Mouse (Mus musculus) small intestine, adult 2 months (tissue): Measurements from ENCODE around the gene Siah1a. TPM values are rescaled to one million over a fixed set of nuclear protein-coding genes. Genes with fewer than 3 reads are reported as not detected.

Source experiments
- H3K27ac ChIP-seq: fragments of 200-500 bp; 2 replicates; pipeline ENCODE4 v1.5.1; 2012; ENCODE audit warnings: low read depth, low read length, control low read depth, inconsistent platforms; ENCODE audit not compliant: insufficient read depth
- H3K27me3 ChIP-seq: fragments of 200-500 bp; 2 replicates; pipeline ENCODE4 v1.6.1; 2012; ENCODE audit warnings: mild to moderate bottlenecking, moderate library complexity, low read length, inconsistent platforms; ENCODE audit not compliant: control insufficient read depth, insufficient read depth
- H3K36me3 ChIP-seq: fragments of 200-500 bp; 2 replicates; pipeline ENCODE4 v1.6.1; 2012; ENCODE audit warnings: mild to moderate bottlenecking, low read length, control low read depth, inconsistent platforms; ENCODE audit not compliant: control insufficient read depth, insufficient read depth
- H3K4me1 ChIP-seq: fragments of 200-500 bp; 2 replicates; pipeline ENCODE4 v1.6.1; 2012; ENCODE audit warnings: low read length, inconsistent platforms, mixed read lengths; ENCODE audit not compliant: control insufficient read depth, insufficient read depth, insufficient read length
- H3K4me3 ChIP-seq: fragments of 200-500 bp; 2 replicates; pipeline ENCODE4 v1.5.1; 2012; ENCODE audit warnings: low read depth, mild to moderate bottlenecking, control low read depth, inconsistent platforms, low read length, moderate library complexity
- CTCF ChIP-seq: fragments of 200-500 bp; IDR thresholded peaks from 2 replicates; pipeline ENCODE4 v1.5.1; 2012; ENCODE audit warnings: low read depth, mild to moderate bottlenecking, control low read depth, inconsistent platforms, low read length, moderate library complexity, mixed read lengths; ENCODE audit not compliant: insufficient replicate concordance, insufficient read length; ENCODE audit errors: extremely low read depth
- POLR2A ChIP-seq: fragments of 200-500 bp; IDR thresholded peaks from 2 replicates; pipeline ENCODE4 v1.6.1; 2012; ENCODE audit warnings: low read depth, mild to moderate bottlenecking, control low read depth, inconsistent platforms, low read length, moderate library complexity
- WGBS: fragments of 180-500 bp; shearing (Covaris S2); methylation state at CpG from one replicate; pipeline ENCODE4 v1.1.7; 2018; 5-methylcytosine and 5-hydroxymethylcytosine counted together
- polyA plus RNA-seq: library from polyadenylated mRNA; depleted of rRNA; stranded (reverse); fragments of >200 nt; gene quantifications from 2 replicates; pipeline ENCODE4 v1.2.3, GENCODE M21; 2012; rRNA removed

The Siah1a gene
- 6.8 and 14.7 TPM in 2 replicates for polyA plus RNA-seq

DNA sequence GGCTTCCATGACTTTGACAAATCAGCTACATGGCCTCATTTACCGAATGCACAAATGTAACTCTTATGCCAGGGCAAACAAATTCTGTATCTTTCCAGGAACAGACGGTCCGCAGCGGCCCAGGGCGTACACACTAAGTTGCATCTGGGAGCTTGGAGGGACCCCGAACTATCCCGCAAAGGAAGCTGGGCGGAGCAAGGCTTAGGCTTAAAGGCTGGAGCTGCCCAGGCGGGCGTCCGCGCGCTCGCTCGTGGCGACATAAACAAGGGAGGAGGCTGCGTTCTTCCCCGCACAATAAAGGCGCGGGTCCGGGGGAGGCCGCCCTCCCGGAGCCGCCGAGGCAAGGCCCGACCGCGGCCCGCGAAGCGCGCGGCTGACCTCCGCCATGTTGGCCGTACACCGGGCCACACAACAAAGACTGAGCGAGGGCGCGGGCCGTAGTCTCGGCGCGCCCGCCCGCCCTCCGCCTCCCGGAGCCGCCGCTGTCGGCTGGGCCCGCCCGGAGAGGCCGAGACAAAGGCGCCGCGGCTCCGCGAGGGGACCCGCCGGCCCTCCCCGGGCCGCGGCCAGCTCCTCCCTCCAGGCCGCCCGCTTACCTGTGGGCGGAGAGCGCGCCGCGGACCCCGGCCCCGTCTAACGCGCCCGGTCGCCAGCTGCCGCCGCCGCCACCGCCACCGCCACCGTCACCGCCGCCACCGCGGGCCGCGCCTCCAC lies at the start of gene Siah1a, which contains the start of gene Gm10638:
Gene Siah1a, minus strand, starts transcription at position 714 of the 714 bp plus-strand sequence.
Gene Gm10638, plus strand, starts transcription at position 479 of the 714 bp plus-strand sequence.
- Histone ChIP-seq H3K36me3 (no peaks in the 10 kb centered on the region), H3K4me3 (peak within 1 kb of the TSS; percentile 99), H3K4me1 (peaks cover 13% of the 10 kb centered on the region), H3K27ac (peak within 1 kb of the TSS; percentile 89), H3K27me3 (no peaks in the 10 kb centered on the region)
- WGBS, result under 1% methylated on average over 71 of the region's 88 CpGs
- TF ChIP-seq POLR2A (no peak), CTCF (no peak)

DNA sequence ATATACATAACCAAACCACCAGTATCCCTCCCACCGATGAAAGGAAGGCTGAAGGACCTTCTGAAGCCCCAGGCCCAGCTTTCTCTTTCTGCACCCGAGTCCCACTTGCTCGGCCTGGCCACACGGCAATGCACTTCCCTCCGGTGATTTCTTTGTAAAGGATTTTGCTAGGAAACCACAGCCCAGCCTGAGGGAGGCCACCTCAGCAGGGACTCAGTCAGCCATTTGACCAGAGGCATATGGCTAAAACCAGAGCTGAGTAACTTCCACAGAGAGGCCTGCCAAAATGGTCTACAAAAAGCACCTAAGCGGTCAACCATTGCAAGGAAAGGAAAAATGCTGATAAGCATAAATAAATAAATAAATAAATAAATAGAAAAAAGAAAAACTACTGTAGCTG lies 49.0 kb upstream of the Siah1a start:
- peaks cover 17% of the 10 kb centered on the region; the same call in 1 of the 2 replicates for H3K4me1 ChIP-seq
- H3K27ac ChIP-seq, result no peak overlapping the region
- no peaks in the 10 kb centered on the region for H3K36me3 ChIP-seq
- no peaks in the 10 kb centered on the region for H3K27me3 ChIP-seq
- no peak for TF ChIP-seq POLR2A
- no peak for TF ChIP-seq CTCF
- WGBS, result 75% methylated on average over 6 of the region's 6 CpGs
- no peak overlapping the region for H3K4me3 ChIP-seq

DNA sequence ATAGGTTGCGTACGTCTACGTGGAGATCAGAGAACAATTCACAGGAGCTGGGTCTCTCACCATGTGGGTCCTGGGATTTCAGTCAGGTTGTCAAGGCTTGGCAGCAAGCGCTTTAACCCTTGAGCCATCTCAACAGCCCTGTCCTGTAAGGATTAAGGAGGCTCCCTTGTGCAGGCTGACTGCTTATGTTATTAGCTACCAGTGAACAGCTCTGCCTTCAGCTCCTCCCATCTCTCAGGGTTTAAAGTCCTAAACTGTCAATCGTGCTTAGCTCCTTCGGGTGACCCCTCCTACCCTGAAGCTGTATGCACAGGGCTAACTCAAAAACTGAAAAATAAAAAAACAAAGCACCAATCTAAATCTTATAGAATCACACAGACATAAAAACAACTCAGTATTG lies 45.8 kb upstream of the Siah1a start:
- peaks cover 31% of the 10 kb centered on the region for H3K4me1 ChIP-seq
- H3K4me3 ChIP-seq, result no peak overlapping the region
- H3K36me3 ChIP-seq, result no peaks in the 10 kb centered on the region
- TF ChIP-seq CTCF (no peak), POLR2A (no peak)
- H3K27ac ChIP-seq, result peak overlapping the region; percentile 80
- WGBS, result 32% methylated on average over 6 of the region's 6 CpGs
- H3K27me3 ChIP-seq, result no peaks in the 10 kb centered on the region

DNA sequence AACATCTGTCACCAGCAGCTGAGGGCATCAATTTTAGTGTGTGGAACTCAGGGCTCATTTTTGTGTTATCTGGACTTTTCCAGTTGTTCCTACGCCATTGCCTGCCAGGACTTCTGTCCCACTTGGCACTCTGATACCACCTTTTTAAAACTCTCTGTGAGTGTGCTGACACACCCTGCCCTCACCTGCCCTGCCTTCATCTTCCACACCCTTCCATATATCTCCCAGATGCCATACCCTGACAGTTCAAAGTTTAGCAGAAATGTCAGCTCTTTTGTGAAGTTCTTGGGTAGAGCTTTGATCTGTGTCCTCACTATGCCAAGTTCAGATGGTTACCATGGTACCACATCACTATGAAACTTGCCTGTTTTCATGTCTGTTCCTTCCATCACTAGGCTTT lies 43.8 kb upstream of the Siah1a start:
- no peaks in the 10 kb centered on the region for H3K36me3 ChIP-seq
- 35% methylated on average over 1 of the region's 1 CpGs for WGBS
- TF ChIP-seq POLR2A, result no peak
- TF ChIP-seq CTCF, result no peak
- peak overlapping the region; percentile 89 for H3K27ac ChIP-seq
- no peak overlapping the region for H3K4me3 ChIP-seq
- H3K4me1 ChIP-seq, result peaks cover 31% of the 10 kb centered on the region
- H3K27me3 ChIP-seq, result no peaks in the 10 kb centered on the region

DNA sequence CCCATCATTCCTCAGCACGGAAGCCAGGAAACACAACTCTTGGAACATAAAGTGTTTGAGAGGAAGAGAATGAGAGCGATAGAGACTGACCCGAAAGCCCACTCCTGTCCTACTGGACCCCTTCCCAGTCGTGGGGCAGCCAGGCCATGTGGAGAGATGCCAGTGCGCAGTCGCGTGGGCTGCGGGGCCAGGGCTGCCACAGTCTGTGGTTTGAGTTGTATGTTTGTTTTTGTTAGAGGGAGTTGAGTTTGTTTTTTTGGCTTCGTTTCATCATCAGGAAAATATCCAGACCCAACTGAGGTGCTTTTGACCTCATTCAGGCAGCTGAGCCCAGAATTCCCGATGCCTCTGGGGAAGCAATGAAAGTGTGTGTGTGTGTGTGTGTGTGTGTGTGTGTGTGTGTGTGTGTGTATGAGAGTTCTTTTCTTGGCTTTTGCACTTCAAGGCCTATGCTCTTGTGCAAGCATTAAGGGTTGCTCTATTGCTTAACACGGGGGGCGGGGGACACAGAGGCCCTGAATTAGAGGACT lies 42.2 kb upstream of the Siah1a start:
- Histone ChIP-seq H3K27me3 (no peaks in the 10 kb centered on the region), H3K36me3 (no peaks in the 10 kb centered on the region), H3K4me1 (peaks cover 31% of the 10 kb centered on the region), H3K27ac (peak overlapping the region; percentile 72), H3K4me3 (no peak overlapping the region)
- WGBS, result 81% methylated on average over 12 of the region's 12 CpGs
- TF ChIP-seq POLR2A (no peak), CTCF (no peak)

DNA sequence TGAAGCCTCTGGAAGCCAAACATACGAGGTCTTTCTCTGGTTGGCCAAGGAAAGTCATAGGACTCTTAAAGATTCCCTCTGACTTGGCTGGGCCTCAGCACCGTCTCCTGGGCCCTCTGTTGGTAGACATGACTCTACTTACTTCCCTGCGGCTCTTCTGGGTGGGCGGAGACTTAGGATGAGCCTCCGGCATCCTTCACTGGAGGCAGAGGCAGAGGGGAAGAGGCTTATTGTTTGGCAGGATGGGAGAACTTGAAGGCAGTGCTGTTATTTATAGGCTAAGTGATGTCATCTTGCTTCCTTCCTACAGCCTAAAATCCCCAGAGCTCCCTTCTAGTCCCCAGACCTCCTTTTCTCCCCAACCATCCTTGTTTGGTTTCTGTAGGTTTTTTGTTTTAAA lies 40.8 kb upstream of the Siah1a start:
- Histone ChIP-seq H3K4me3 (no peak overlapping the region), H3K27ac (no peak overlapping the region), H3K36me3 (no peaks in the 10 kb centered on the region), H3K4me1 (peaks cover 28% of the 10 kb centered on the region), H3K27me3 (no peaks in the 10 kb centered on the region)
- TF ChIP-seq POLR2A, result no peak
- no peak for TF ChIP-seq CTCF
- WGBS, result 76% methylated on average over 5 of the region's 5 CpGs

DNA sequence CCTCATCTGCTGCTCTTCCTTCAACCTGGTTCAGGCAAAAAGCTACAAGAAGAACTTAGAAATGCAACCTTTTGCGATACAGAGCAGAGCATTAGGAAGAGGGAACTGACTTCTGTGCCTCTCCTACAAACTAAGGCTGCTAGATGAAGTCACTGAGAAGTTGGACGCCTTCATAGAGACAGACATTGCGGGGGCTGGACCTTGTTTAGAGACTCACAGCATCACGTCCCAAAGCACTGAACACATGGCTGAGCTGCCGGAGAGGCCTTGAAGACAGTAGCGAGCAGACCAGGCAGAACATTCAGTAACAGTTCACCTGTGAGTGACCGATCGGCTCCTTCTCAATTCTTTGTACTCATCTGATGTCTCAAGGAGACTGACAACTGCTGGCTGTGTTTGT lies 35.4 kb upstream of the Siah1a start:
- Histone ChIP-seq H3K4me1 (no peaks in the 10 kb centered on the region; the same call in 1 of the 2 replicates), H3K4me3 (no peak overlapping the region), H3K36me3 (no peaks in the 10 kb centered on the region), H3K27me3 (no peaks in the 10 kb centered on the region), H3K27ac (no peak overlapping the region)
- TF ChIP-seq POLR2A, result no peak
- 95% methylated on average over 8 of the region's 8 CpGs for WGBS
